Mouse (Mus musculus): Measurements from ENCODE around the gene Sorcs1. TPM values are rescaled to one million over a fixed set of nuclear protein-coding genes. Genes with fewer than 3 reads are reported as not detected.

Sorcs1 gene
- total RNA-seq (2022), result 10 to 100 TPM; 34.1 to 40.8 (median 37.9) TPM

DNA sequence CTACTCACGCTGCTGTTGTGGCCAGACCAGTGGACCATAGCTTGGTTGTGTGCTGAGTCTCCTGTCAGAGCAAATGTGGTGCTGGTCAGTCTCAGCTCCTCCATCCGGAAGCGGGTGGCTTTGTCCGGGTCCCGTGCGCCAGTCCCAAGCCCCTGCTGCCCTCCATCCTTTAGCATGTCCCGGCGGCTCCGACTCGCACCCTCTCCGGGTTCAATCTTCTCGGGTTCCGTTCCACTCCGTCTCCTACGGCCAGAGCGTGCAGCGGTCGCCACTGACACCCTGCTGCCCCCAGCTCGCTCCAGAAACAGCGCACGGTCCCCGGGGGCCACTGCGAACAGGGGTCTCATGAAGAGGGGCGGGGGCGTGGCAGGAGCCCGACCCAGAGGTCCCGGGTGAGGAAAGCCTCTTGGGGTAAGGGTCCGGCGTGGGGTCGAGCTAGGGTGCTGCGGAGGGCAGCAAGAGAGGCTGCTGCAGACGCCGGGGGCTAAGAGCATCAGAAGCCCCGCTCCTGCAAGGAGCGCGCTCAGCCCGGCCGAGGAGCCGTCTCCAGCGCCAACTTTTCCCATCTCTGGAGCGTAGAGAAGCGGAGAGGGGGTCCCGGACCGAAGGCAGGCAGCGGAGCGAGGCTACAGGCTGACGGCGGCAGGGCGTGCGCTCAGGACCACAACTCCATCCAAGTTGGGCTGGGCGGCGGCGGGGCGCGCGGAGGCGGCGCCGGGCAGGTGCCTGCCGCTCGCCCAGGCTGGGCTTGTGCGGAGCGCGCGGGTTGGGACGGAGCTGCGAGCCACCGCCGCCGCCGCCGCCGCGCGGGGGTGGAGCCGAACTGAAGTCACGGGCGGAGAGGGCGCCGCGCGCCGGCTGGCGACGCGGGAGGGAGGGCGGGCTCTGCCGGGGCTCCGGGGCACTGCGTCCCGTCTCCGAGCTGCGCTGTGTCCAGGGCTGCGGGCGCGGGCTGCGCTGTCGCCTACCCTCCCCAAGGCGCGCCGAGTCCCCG is at the start of gene Sorcs1:
Gene Sorcs1 (minus strand): TSS at position 744 of the 994 bp plus-strand sequence.
- peak; percentile 38 to 41 for DNase-seq (ENCODE audit: low spot score in 2 of 2)

DNA sequence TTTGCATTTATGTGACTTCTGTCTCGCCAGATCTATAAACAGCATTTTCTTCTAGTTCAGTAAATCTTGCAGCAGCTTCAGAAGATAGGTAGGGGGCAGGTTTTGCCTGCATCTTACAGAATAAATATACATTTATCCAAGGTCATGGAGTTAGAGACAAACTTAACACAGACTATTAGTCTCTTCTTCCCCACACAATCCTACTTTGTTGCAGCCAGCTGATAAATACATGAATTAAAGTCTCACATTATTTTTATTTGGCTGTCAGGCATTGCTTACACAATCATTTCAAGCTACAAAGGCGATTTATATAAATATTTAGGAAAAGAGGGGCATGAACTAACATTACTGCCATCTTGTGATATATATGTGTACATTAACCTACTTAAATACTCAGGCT is 4.8 kb upstream of the Sorcs1 start:
- DNase-seq (ENCODE audit: low spot score in 2 of 2), result no peak

DNA sequence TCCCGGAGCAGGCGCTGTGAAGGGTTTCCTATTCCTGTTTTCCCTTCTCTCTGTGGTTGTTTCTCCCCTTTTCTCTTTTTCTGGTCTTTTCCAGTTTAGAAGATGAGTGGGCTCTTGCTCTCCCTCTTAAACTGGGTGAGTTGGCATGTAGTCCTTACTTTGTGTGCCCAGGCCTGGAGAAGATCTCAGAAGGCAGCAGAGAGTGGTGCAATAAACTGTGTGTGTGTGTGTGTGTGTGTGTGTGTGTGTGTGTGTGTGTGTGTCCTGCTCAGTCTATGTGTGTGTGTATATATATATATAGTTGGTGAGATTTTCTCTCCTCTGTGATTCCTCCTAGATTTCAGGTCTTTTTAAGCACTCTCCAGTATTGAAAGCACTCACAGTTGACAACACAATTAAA is 500 bp upstream of the Sorcs1 start:
- DNase-seq (ENCODE audit: low spot score in 2 of 2), result no peak

DNA sequence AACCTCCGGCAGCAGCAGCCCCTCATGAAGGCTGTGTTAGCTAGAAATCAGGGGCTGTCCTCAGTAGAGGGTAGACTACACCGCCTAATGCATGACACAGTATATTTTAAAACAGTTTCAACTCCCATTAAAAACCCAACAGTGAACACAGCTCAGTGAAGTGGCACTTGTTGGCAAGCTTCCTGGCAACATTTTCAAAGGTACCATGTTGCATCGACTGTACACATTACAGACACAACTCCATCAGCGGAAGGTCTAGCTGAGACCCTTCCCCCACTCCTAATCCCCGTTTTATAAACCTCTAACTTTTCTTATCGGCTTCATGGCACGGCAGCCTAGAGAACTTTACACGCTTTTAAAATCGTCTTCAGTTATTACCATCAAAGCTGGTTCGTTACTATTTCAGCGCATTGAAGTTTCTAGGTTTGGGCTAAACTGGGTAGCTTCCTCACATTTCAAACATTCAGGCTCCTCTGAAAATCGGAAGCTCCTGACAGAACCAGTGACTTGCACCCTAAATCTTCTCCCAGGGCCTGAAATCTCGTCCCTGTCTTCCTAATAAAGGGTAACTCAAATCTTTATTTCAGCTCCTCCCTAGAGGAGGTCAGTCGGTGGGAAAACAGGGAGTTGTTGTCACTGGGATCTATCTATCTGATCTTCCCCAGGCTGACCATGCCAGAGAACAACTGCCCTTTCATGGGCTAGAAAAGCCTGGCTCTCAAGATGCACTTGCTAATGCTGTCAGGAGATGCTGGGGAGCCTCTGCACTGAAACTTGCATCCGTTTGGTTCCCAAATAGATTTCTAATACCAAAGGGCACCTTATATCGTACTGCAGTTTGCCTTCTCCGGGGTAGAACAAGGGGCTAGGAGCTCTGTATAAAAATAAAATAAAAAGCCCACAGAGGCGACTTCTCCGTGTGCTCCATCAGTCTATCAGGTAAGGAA is 1.6 kb downstream of the Sorcs1 start:
- peak in 1 of 2 experiments; percentile 25 for DNase-seq (ENCODE audit: low spot score in 2 of 2)

DNA sequence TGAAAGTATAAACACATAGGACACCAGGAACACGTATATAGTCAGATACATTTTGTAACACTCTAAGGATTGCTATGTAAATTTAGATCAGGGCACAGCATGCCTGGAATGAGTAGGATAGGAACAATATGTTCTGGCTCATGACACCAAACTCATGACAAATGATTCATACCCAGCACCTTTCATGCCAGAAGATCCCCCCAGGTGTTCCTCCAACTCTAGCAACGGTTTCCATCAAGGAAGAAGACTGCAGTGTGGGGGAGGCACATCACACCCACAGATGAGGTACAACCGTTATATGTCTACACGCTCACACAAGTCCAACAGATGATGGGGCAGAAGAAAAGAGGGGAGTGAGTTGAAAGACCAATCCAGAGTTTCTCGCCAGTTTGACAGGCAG is 3.5 kb downstream of the Sorcs1 start:
- peak; percentile 15 to 78 for DNase-seq (ENCODE audit: low spot score in 2 of 2)

GRCm38 (mm10) chr19:50667516-50667915 is 10.9 kb downstream of the Sorcs1 start:
- DNase-seq (ENCODE audit: low spot score in 2 of 2), result no peak

DNA sequence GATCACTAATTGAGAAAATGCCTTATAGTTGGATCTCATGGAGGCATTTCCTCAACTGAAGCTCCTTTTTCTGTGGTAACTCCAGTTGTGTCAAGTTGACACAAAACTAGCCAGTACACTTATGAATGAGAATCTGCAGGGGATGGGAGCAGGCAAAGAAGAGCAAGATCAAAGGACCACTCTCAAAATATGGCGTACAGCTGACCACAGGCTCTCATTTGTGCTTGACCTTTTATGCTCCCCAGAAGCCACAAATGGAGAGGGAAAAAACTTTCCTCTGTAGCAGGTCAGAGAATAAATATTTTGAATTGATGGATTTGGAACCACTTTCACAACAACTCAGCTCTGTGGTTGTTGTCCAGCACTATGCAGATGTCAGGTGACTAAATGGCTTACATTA is 14.1 kb downstream of the Sorcs1 start:
- DNase-seq (ENCODE audit: low spot score in 2 of 2), result no peak

- DNase-seq (ENCODE audit: low spot score in 2 of 2), result no peak
These were observed 19.3 kb downstream of the Sorcs1 start for GRCm38 (mm10) chr19:50659144-50659543.

DNA sequence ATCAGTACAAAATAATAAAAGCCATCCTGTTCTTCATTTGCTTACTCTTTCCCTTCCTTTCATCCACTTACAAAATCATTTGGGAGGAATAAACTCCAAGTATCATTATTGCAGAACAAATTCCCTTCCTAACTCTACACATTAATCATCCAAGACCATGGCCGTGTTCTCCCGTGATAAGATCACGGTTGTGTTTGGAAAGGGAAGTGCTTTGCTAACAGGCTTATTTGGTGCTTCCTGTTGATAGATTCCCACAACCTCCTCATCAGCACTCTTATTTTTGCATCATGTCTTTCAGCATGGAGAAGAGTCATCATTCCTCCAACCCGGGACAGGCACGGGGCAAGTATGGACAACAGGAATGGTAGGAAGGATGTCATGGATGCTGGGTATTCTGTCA is 25.7 kb downstream of the Sorcs1 start:
- DNase-seq (ENCODE audit: low spot score in 2 of 2), result no peak

DNA sequence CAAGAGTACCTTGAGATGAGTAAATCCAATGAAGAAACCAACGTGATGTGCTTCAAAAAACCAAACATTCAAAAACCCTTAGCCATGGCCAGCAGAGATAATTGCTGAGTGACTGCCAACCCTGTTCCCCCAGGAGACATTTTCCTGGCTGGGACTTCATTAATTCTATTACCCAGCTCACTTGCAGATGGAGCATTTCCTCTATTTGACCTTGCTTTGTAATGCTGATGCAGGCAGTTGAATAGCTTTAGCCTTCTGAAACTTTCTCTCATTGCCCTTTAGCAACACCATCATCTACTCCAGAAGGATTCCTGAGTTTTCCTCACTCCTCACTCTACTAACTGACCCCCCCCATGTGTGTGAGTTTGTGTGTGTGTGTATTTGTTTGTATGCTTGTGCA is 34.6 kb downstream of the Sorcs1 start:
- DNase-seq (ENCODE audit: low spot score in 2 of 2), result no peak

GRCm38 (mm10) chr19:50642121-50642520 is 36.3 kb downstream of the Sorcs1 start:
- DNase-seq (ENCODE audit: low spot score in 2 of 2), result no peak

GRCm38 (mm10) chr19:50640251-50641032 is 38.0 kb downstream of the Sorcs1 start:
- no peak for DNase-seq (ENCODE audit: low spot score in 2 of 2)

DNA sequence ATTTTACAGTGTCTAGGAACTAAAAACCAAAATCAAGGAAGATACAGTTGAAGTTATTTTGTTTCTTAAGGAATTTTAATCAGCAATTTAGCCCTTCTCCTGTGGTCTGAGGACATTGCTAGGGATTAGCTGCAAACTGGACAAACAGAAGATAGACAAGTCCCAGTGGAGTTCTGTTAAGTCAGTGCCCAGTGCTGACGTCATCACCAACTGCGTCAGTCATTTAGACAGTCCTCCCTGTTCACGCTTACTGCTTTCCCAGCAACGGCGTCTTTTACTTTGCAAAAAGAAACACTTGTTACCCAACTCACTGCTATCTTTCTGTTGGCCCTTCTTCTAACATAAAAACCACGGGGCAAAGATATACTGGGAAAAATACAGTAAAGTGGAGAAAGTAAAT is 40.3 kb downstream of the Sorcs1 start:
- DNase-seq (ENCODE audit: low spot score in 2 of 2), result no peak

DNA sequence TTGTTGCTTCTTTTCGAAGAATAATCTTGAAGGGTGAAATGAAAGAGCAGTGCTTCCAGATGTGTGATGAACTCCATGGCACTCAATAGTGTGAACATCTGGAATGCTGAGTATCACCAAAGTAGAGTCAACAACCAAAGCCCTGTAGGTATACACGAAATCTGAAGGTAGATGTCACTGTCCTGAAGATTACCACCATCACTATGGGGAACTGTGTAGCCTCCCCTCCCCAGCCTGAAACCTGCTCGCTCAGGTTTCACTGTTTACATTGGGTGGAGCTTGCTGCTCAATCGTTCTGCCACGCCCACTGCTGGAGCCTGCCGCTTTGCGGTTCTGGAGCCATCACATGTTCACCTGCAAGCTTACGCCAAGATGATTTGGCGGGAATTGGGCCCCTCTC is 64.4 kb downstream of the Sorcs1 start:
- no peak for DNase-seq (ENCODE audit: low spot score in 2 of 2)

GRCm38 (mm10) chr19:50611619-50612018 is 66.8 kb downstream of the Sorcs1 start:
- DNase-seq (ENCODE audit: low spot score in 2 of 2), result no peak

DNA sequence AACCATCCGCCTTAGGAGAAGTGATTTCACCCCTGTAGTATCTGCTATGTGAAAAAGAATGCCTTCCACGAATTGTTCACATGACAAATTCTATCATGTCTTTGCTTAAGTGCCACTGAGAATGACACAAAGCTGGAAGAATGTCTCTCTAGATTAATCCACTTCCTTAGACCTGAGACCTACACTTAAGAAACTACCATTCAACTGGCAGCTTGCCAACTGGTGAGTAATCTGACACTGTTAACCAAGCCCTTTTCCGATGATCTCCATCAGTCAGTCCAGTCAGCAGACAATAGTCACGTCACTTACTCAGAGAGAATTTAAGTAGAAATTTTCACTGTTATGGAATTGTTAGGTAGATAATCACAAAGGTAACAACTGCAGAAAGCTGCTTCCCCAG is 74.6 kb downstream of the Sorcs1 start:
- DNase-seq (ENCODE audit: low spot score in 2 of 2), result no peak

DNA sequence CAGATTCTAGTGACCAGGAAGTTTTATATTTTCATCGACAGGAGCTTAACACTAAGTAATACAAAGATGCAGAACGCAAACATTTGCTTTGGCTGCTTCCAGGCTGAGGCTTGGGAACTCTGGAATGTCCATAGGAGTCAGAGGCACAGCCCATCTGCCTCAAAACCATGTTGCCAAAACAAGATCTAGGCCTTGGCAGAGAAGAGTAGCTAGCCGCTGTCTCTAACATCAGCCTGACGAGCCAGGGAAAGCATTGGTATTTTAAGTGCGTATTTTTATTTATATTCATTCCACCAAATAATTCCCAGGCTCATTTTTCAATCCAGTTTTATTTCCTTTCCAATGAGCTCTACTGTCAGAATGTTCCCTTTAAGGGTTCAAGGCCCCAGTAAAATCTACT is 75.1 kb downstream of the Sorcs1 start:
- DNase-seq (ENCODE audit: low spot score in 2 of 2), result no peak

DNA sequence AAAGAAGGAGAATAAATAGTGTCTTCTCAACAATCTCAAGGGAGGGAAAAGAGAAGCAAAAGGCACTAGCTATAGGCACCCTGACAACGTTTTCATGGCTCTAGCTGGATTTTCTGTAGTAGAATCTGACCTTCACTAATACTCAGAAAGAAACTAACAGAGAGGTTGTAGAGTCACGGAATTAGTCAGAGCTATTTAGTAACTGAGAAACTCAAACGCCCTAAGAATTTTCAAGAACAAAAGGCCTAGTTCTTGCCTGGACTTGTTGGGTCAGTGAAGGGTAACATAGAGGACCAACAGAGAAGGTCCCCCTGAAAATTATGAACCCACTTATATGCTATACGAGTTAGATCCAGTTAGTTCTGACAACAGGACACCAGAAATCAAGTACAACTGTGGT is 81.1 kb downstream of the Sorcs1 start:
- DNase-seq (ENCODE audit: low spot score in 2 of 2), result no peak

DNA sequence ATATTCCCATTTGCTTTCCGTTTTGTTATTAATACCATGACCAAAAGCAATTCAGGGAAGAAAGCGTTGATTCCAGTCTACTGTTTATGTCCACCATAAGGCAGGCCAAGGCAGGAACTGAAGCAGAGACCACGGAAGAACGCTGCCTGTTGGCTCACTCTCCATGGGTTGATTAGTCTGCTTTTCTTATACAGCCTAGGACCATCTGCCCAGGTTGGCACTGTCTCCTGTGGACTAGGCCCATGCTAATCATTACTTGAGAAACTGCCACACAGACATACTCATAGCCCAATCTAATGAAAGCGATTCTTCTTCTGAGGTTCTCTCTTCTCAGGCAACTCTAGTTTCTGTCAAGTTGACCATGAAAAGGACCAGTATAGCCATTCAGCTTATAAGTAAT is 92.3 kb downstream of the Sorcs1 start:
- no peak for DNase-seq (ENCODE audit: low spot score in 2 of 2)

DNA sequence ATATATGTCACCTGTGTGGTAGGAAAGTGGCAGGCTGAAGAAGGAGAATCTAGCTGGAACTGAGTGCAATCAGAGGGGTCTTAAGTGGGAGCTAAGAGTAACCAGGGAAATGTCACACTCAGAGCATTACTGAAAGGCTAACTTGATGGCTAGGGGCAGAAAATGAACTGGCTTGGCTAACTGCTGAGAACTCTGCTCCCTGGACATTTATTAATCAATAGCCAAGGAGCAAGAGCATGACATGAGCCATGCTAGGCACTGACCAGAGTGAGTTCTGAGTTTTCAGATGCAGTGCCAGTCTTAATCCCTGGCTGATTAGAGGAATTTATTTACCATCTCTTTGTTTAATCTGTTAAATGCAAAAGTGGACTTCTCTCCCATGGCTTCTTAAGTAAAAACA is 95.5 kb downstream of the Sorcs1 start:
- DNase-seq (ENCODE audit: low spot score in 2 of 2), result no peak

- DNase-seq (ENCODE audit: low spot score in 2 of 2), result no peak
These were observed 108.7 kb downstream of the Sorcs1 start for GRCm38 (mm10) chr19:50569669-50570195.
